Mouse (Mus musculus) CH12.LX (cell line): ENCODE results near the gene Rrp1. TPM values are rescaled to one million over a fixed set of nuclear protein-coding genes. Genes with fewer than 3 reads are reported as not detected.
A peak's percentile ranks its signal among the peaks of the same experiment; 100 is the strongest.

Experiments
- DNase-seq: peaks from one replicate; pipeline ENCODE4 v3.0.0-alpha.2; 2013; ENCODE audit errors: extremely low read depth
- H3K27ac ChIP-seq: 2 replicates; pipeline ENCODE4 v1.5.1; 2012; ENCODE audit warnings: low read depth, mild to moderate bottlenecking, control low read depth, moderate library complexity; ENCODE audit not compliant: insufficient read depth
- H3K27me3 ChIP-seq: replicated peaks from 2 replicates; pipeline ENCODE3; 2012; ENCODE audit warnings: inconsistent platforms
- H3K36me3 ChIP-seq, 2 experiments: replicated peaks in 1 of 2; 2 replicates each; pipeline versions ENCODE3 to v1.6.1; 2012; ENCODE audit warnings: inconsistent platforms in 1 of 2, low read length in 1 of 2, mild to moderate bottlenecking in 1 of 2, mixed read lengths in 1 of 2, moderate library complexity in 1 of 2; ENCODE audit not compliant: control insufficient read depth in 1 of 2, insufficient read depth in 1 of 2
- H3K4me1 ChIP-seq, 2 experiments: 2 replicates each; pipeline ENCODE4 v1.6.1; 2012; ENCODE audit warnings: inconsistent platforms in 1 of 2, moderate library complexity in 1 of 2; ENCODE audit not compliant: insufficient read depth in 2 of 2, control insufficient read depth in 1 of 2
- H3K4me2 ChIP-seq: 2 replicates; pipeline ENCODE4 v1.6.1; 2012; ENCODE audit warnings: low read depth, mild to moderate bottlenecking, control low read depth; ENCODE audit not compliant: poor library complexity, insufficient read depth, severe bottlenecking
- H3K4me3 ChIP-seq, 3 experiments: fragments of 150-350 bp in 1 of 3; sonication (generic) in 1 of 3; replicated peaks in 1 of 3; 2 replicates each; pipeline versions ENCODE3 to v1.5.1; 2011 to 2012; ENCODE audit warnings: low read depth in 2 of 3, low read length in 2 of 3, mild to moderate bottlenecking in 2 of 3, moderate library complexity in 2 of 3, control low read depth in 1 of 3, improper control_type of control experiment in 1 of 3, inconsistent platforms in 1 of 3, mixed read lengths in 1 of 3; ENCODE audit not compliant: poor library complexity in 1 of 3
- H3K79me2 ChIP-seq: replicated peaks from 2 replicates; pipeline ENCODE4 v1.6.1; 2012; ENCODE audit warnings: mild to moderate bottlenecking, moderate library complexity; ENCODE audit not compliant: control insufficient read depth, poor library complexity, insufficient read depth, severe bottlenecking; ENCODE audit errors: extremely low read depth
- H3K9ac ChIP-seq: 2 replicates; pipeline ENCODE4 v1.6.1; 2012; ENCODE audit warnings: low read depth, mild to moderate bottlenecking, control low read depth, moderate library complexity; ENCODE audit not compliant: insufficient read depth
- H3K9me3 ChIP-seq: replicated peaks from 2 replicates; pipeline ENCODE3; 2012; ENCODE audit warnings: low read length, inconsistent platforms, mixed read lengths
- BHLHE40 ChIP-seq: IDR thresholded peaks from 2 replicates; pipeline ENCODE4 v1.6.1; 2011; ENCODE audit warnings: mild to moderate bottlenecking, low read depth, low read length, improper control_type of control experiment
- CHD2 ChIP-seq: IDR thresholded peaks from 2 replicates; pipeline ENCODE4 v1.6.1; 2011; ENCODE audit warnings: low read length, improper control_type of control experiment
- CTCF ChIP-seq, 2 experiments: IDR thresholded peaks in 1 of 2; conservative IDR thresholded peaks in 1 of 2; 2 replicates each; pipeline ENCODE4 v1.5.1; 2011 to 2012; ENCODE audit warnings: low read depth in 2 of 2, low read length in 2 of 2, improper control_type of control experiment in 1 of 2, inconsistent platforms in 1 of 2, mild to moderate bottlenecking in 1 of 2, moderate library complexity in 1 of 2
- GABPA ChIP-seq: IDR thresholded peaks from 2 replicates; pipeline ENCODE4 v1.6.1; 2012; ENCODE audit warnings: low read depth, low read length, improper control_type of control experiment, inconsistent platforms; ENCODE audit not compliant: insufficient replicate concordance
- IRF4 ChIP-seq: IDR thresholded peaks from 2 replicates; pipeline ENCODE4 v1.6.1; 2014; ENCODE audit warnings: low read depth, mild to moderate bottlenecking, inconsistent platforms, low read length, improper control_type of control experiment
- JUND ChIP-seq: conservative IDR thresholded peaks from 2 replicates; pipeline ENCODE4 v1.6.1; 2011; ENCODE audit warnings: low read depth, low read length, improper control_type of control experiment
- MAX ChIP-seq: IDR thresholded peaks from 2 replicates; pipeline ENCODE4 v1.6.1; 2011; ENCODE audit warnings: low read length, improper control_type of control experiment
- MAZ ChIP-seq: IDR thresholded peaks from 2 replicates; pipeline ENCODE4 v1.6.1; 2012; ENCODE audit warnings: low read depth, mild to moderate bottlenecking, inconsistent platforms, low read length, improper control_type of control experiment, moderate library complexity
- MXI1 ChIP-seq: IDR thresholded peaks from 2 replicates; pipeline ENCODE4 v1.6.1; 2011; ENCODE audit warnings: mild to moderate bottlenecking, low read depth, low read length, improper control_type of control experiment
- MYC ChIP-seq: IDR thresholded peaks from 2 replicates; pipeline ENCODE4 v1.6.1; 2011; ENCODE audit warnings: low read depth, mild to moderate bottlenecking, improper control_type of control experiment, low read length
- NELFE ChIP-seq: IDR thresholded peaks from 2 replicates; pipeline ENCODE4 v1.6.1; 2011; ENCODE audit warnings: low read depth, low read length, improper control_type of control experiment
- RAD21 ChIP-seq: IDR thresholded peaks from 2 replicates; pipeline ENCODE4 v1.6.1; 2011; ENCODE audit warnings: low read depth, mild to moderate bottlenecking, low read length, improper control_type of control experiment, moderate library complexity
- RCOR1 ChIP-seq: conservative IDR thresholded peaks from 2 replicates; pipeline ENCODE4 v1.6.1; 2012; ENCODE audit warnings: low read depth, mild to moderate bottlenecking, inconsistent platforms, low read length, improper control_type of control experiment
- SIN3A ChIP-seq: IDR thresholded peaks from 2 replicates; pipeline ENCODE4 v1.6.1; 2012; ENCODE audit warnings: low read length, improper control_type of control experiment, inconsistent platforms
- SMC3 ChIP-seq: IDR thresholded peaks from 2 replicates; pipeline ENCODE4 v1.6.1; 2011; ENCODE audit warnings: low read depth, low read length, improper control_type of control experiment
- TBP ChIP-seq: conservative IDR thresholded peaks from 2 replicates; pipeline ENCODE4 v1.6.1; 2011; ENCODE audit warnings: low read depth, low read length, improper control_type of control experiment
- TCF12 ChIP-seq: IDR thresholded peaks from 2 replicates; pipeline ENCODE4 v1.6.1; 2014; ENCODE audit warnings: low read depth, mild to moderate bottlenecking, inconsistent platforms, low read length, improper control_type of control experiment
- USF1 ChIP-seq: IDR thresholded peaks from 2 replicates; pipeline ENCODE4 v1.6.1; 2014; ENCODE audit warnings: low read depth, mild to moderate bottlenecking, inconsistent platforms, low read length, improper control_type of control experiment
- USF2 ChIP-seq: conservative IDR thresholded peaks from 2 replicates; pipeline ENCODE4 v1.6.1; 2011; ENCODE audit warnings: low read depth, low read length, improper control_type of control experiment
- ZC3H11A ChIP-seq: IDR thresholded peaks from 2 replicates; pipeline ENCODE4 v1.6.1; 2012; ENCODE audit warnings: low read depth, mild to moderate bottlenecking, inconsistent platforms, low read length, improper control_type of control experiment
- ZKSCAN1 ChIP-seq: IDR thresholded peaks from 2 replicates; pipeline ENCODE4 v1.6.1; 2012; ENCODE audit warnings: low read depth, inconsistent platforms, low read length, improper control_type of control experiment, borderline replicate concordance
- ZMIZ1 ChIP-seq: IDR thresholded peaks from 2 replicates; pipeline ENCODE4 v1.6.1; 2012; ENCODE audit warnings: low read depth, mild to moderate bottlenecking, inconsistent platforms, low read length, improper control_type of control experiment
- dilution Hi-C: fragments of 300-500 bp; cut with MboI; formaldehyde crosslinking; loops from 2 replicates; pipeline ENCODE4 v1.14.3; 2020; ENCODE audit warnings: low sequenced_read_pairs; ENCODE audit not compliant: extremely low pct_unique_long_range_greater_than_20kb, extremely low pct_ligation_motif_present
- in situ Hi-C: fragments of 300-500 bp; cut with MboI; formaldehyde crosslinking; loops from 3 replicates; pipeline ENCODE4 v1.14.3; 2019; ENCODE audit warnings: low sequenced_read_pairs, low pct_ligation_motif_present, low pct_unique_long_range_greater_than_20kb, mixed read lengths
- polyA plus RNA-seq: library from polyadenylated mRNA; unstranded; fragments of >175 nt; gene quantifications from 2 replicates; pipeline ENCODE4 v1.2.1, GENCODE M21; 2012; ENCODE audit warnings: low read depth; ENCODE audit not compliant: insufficient read length
- total RNA-seq, 2 experiments: library from RNA; depleted of rRNA; stranded (reverse); fragments of 300-350 nt in 1 of 2; fragments of >200 nt in 1 of 2; gene quantifications; 2 replicates each; pipeline ENCODE4 v1.2.3; 2012 to 2014

Gene Rrp1
- total and polyA plus RNA-seq, 3 experiments, result 138 to 327 (median 189) TPM

GRCm38 (mm10) chr10:78392072-78392471, 20.8 kb downstream of the Rrp1 start:
- Histone ChIP-seq H3K36me3 (no peaks in the 10 kb centered on the region), H3K9me3 (no peaks in the 10 kb centered on the region), H3K27ac (no peak overlapping the region), H3K4me1 (peaks cover 11 to 36% of the 10 kb centered on the region in 2 experiments), H3K27me3 (peaks cover 26% of the 10 kb centered on the region), H3K79me2 (no peaks in the 10 kb centered on the region), H3K9ac (no peak overlapping the region), H3K4me2 (peak overlapping the region; percentile 65), H3K4me3 (no peak overlapping the region)
- in situ Hi-C loops (loop anchor here (5.0 to 25.0 kb wide), 3 partner anchors 55 to 355 kb away; partner anchors contain the start of genes Aire and Dnmt3l), dilution Hi-C loops (no loop called here)
- peak; percentile 71 for DNase-seq
- TF ChIP-seq MYC, result peak; percentile 82
- peak; percentile 94 for TF ChIP-seq RAD21
- TF ChIP-seq CTCF (conservative IDR thresholded peaks at IDR 0.05 in 1 of 2, IDR thresholded peaks at IDR 0.05 in 1 of 2; ENCODE audit: low read depth in 2 of 2, low read length in 2 of 2), result peak; percentile 89 to 95
- TF ChIP-seq JUND, result no peak
- peak; percentile 21; the same call in 1 of the 2 replicates for TF ChIP-seq ZC3H11A
- TF ChIP-seq SIN3A, result peak; percentile 58; the same call in 1 of the 2 replicates
- peak; percentile 80 for TF ChIP-seq SMC3
- TF ChIP-seq BHLHE40, result 0 out of 2 replicates have a peak, but pooled peaks have one; percentile 39
- peak; percentile 26 for TF ChIP-seq USF1
- TF ChIP-seq MXI1, result 0 out of 2 replicates have a peak, but pooled peaks have one; percentile 33
- peak; percentile 92 for TF ChIP-seq MAX
- no peak for TF ChIP-seq ZMIZ1
- TF ChIP-seq IRF4, result peak; percentile 30; the same call in 1 of the 2 replicates
- peak; percentile 56 for TF ChIP-seq NELFE
- no peak for TF ChIP-seq GABPA

- Histone ChIP-seq H3K4me2 (no peak overlapping the region), H3K36me3 (no peaks in the 10 kb centered on the region), H3K27me3 (peaks cover 26% of the 10 kb centered on the region), H3K79me2 (no peaks in the 10 kb centered on the region), H3K4me1 (peaks cover 11 to 28% of the 10 kb centered on the region in 2 experiments), H3K9me3 (no peaks in the 10 kb centered on the region), H3K4me3 (no peak overlapping the region), H3K27ac (no peak overlapping the region), H3K9ac (no peak overlapping the region)
- no peak for TF ChIP-seq MYC
- TF ChIP-seq TCF12, result no peak
- no peak for TF ChIP-seq RCOR1
- no peak for TF ChIP-seq ZKSCAN1
- no peak for TF ChIP-seq CHD2
- no peak for TF ChIP-seq USF2
- no peak for TF ChIP-seq CTCF (conservative IDR thresholded peaks at IDR 0.05 in 1 of 2, IDR thresholded peaks at IDR 0.05 in 1 of 2; ENCODE audit: low read depth in 2 of 2, low read length in 2 of 2)
- TF ChIP-seq TBP, result no peak
- TF ChIP-seq MAZ, result no peak
- dilution Hi-C loops (no loop called here), in situ Hi-C loops (loop anchor here (5.0 to 25.0 kb wide), 3 partner anchors 54 to 354 kb away; partner anchors contain the start of genes Aire and Dnmt3l)
- DNase-seq, result no peak
Observed at GRCm38 (mm10) chr10:78390982-78391470, 21.8 kb downstream of the Rrp1 start.
